Mouse (Mus musculus) ES-Bruce4 (cell line): ENCODE measurements around the gene Gadd45g. TPM values are rescaled to one million over a fixed set of nuclear protein-coding genes. Genes with fewer than 3 reads are reported as not detected.

Source experiments
- H3K27ac ChIP-seq: 2 replicates; pipeline ENCODE4 v1.5.1; 2012; ENCODE audit warnings: low read length, inconsistent platforms; ENCODE audit not compliant: insufficient read depth
- H3K27me3 ChIP-seq: 2 replicates; pipeline ENCODE4 v1.6.1; 2012; ENCODE audit warnings: mild to moderate bottlenecking, low read length, inconsistent platforms; ENCODE audit not compliant: control insufficient read depth, poor library complexity, insufficient read depth, severe bottlenecking
- H3K36me3 ChIP-seq: 2 replicates; pipeline ENCODE4 v1.6.1; 2012; ENCODE audit warnings: inconsistent platforms, mild to moderate bottlenecking, low read length, moderate library complexity; ENCODE audit not compliant: control insufficient read depth, poor library complexity, insufficient read depth, severe bottlenecking
- H3K4me1 ChIP-seq: one replicate; pipeline ENCODE4 v1.8.1; 2011; ENCODE audit warnings: low read length; ENCODE audit not compliant: control insufficient read depth, insufficient read depth
- H3K4me3 ChIP-seq: 2 replicates; pipeline ENCODE4 v1.5.1; 2011; ENCODE audit warnings: low read depth, mild to moderate bottlenecking, low read length
- H3K9ac ChIP-seq: 2 replicates; pipeline ENCODE4 v1.6.1; 2012; ENCODE audit warnings: low read depth, mild to moderate bottlenecking, inconsistent platforms; ENCODE audit not compliant: poor library complexity, severe bottlenecking
- H3K9me3 ChIP-seq: replicated peaks from 2 replicates; pipeline ENCODE4 v1.6.1; 2012; ENCODE audit warnings: mild to moderate bottlenecking, low read length, inconsistent platforms; ENCODE audit not compliant: control insufficient read depth, poor library complexity, insufficient read depth, severe bottlenecking
- CTCF ChIP-seq: IDR thresholded peaks from one replicate; pipeline ENCODE4 v1.8.1; 2011; ENCODE audit warnings: low read depth, low read length
- EP300 ChIP-seq: IDR thresholded peaks from 2 replicates; pipeline ENCODE4 v1.6.1; 2011; ENCODE audit warnings: low read depth, low read length; ENCODE audit not compliant: insufficient read depth
- POLR2A ChIP-seq: IDR thresholded peaks from one replicate; pipeline ENCODE4 v1.8.1; 2011; ENCODE audit warnings: low read length; ENCODE audit not compliant: insufficient read depth
- polyA plus RNA-seq: library from polyadenylated mRNA; stranded (reverse); fragments of >200 nt; gene quantifications from 2 replicates; pipeline ENCODE4 v1.2.4, GENCODE M21; 2011; ENCODE audit warnings: low read depth; ENCODE audit not compliant: missing spikeins, insufficient read depth, insufficient read length

Gene Gadd45g
- polyA plus RNA-seq, 1 experiment: 6.4 TPM

DNA sequence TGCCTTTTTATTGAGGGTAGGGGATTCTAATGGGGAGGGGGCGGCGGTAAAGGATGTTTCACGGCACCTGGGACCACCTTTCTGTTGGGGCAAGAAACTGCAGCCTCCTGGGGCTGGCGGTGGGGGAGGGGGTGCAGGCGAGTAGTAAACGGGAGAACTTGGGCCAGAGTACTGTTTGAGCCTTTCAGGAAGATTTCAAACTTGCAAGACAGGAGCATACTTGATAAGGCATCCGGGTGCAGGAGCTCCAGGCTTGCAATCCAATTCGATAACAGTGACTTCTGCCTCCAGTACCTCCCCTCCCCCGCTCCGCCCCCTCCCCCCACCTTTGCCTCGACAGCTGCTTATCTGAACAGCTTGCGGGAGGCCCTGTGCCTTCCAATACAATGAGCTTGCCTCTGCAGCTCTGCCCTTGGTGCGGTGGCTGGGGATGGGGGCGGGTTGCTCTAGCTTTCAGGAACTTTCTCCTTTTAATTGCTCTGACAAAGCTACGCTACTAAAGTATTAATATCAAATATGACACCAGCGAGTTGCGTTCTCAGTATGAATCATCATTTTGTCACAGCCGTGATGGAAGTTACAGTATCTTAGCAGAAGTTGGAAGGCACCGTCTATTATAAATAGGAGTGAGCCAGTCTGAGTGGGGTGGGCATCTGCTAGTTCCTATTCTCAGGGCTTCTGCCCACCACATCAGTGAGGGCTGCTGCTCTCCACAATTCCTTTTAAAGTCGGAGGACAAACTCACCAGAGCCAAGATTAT, 2.2 kb downstream of the Gadd45g start:
- H3K4me1 ChIP-seq: no peaks in the 10 kb centered on the region
- peak overlapping the region; percentile 36; the same call in 1 of the 2 replicates for H3K9ac ChIP-seq
- H3K27ac ChIP-seq: no peak overlapping the region
- H3K36me3 ChIP-seq: no peaks in the 10 kb centered on the region
- H3K4me3 ChIP-seq: peak overlapping the region; percentile 78
- peak; percentile 67 for TF ChIP-seq EP300
- no peak for TF ChIP-seq CTCF
- TF ChIP-seq POLR2A: no peak
- H3K9me3 ChIP-seq: no peaks in the 10 kb centered on the region
- peaks cover 5% of the 10 kb centered on the region; the same call in 1 of the 2 replicates for H3K27me3 ChIP-seq

DNA sequence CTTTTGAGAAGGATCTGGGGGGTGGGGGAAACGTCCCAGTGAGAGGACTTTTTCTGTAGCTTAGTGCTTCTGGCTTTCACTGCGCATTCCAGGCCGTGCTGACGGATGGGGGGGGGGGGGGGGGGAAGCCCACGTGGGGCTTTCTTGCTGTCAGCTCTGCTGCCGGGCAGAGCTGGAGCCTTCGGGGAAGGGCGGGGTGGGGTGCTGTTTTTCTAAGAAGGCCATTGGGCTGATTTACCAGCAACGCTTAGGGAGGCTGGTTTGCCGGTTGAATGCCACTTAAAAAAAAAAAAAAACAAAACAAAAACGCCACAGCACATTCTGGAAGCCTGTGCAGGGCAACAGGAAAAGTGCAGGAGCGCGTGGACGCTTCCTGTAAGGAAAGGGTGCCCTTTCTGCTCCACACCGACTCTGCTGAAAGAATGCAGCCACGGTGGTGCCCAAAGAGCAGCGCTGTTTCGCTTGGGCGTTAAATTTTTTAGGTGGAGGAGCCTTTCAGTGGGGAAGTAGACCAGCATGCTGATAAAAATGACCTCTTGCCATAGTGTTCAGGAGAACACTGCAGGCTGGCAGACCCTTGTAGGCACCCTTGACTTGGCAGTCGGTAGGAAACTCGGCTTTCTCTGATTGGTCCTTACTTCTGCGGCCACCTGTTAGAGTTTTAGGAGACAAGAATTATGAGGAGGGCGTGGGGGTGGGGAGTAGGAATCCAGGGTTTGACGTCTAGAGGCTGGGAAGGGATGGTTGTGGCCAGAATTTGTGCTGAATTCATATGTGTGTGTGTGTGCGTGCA, 3.0 kb downstream of the Gadd45g start:
- no peaks in the 10 kb centered on the region for H3K36me3 ChIP-seq
- H3K4me3 ChIP-seq: no peak overlapping the region
- H3K27ac ChIP-seq: no peak overlapping the region
- no peaks in the 10 kb centered on the region for H3K9me3 ChIP-seq
- TF ChIP-seq POLR2A (no peak), CTCF (no peak), EP300 (0 out of 2 replicates have a peak, but pooled peaks have one; percentile 60)
- no peaks in the 10 kb centered on the region for H3K4me1 ChIP-seq
- H3K27me3 ChIP-seq: peaks cover 5% of the 10 kb centered on the region; the same call in 1 of the 2 replicates
- H3K9ac ChIP-seq: no peak overlapping the region

DNA sequence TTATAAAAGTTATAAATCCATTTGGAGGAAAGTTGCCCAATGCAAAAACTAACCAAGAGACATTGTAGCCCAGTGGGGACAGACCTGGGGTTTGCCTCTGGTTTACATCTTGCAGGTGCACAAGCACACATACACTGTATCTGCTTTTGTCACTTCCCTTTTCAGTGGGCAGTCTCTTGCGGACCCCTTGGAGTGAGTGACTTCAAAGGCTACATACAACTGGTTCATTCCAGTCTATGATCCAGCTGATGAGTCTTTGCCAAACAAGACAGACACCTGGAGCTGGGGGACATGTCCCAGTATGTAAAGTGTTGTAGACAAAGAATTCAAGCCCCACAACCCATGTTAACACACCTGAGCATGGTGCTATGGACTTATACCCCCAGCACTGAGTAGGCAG, 4.1 kb downstream of the Gadd45g start:
- Histone ChIP-seq H3K9ac (no peak overlapping the region), H3K36me3 (no peaks in the 10 kb centered on the region), H3K27ac (no peak overlapping the region), H3K9me3 (no peaks in the 10 kb centered on the region), H3K27me3 (peaks cover 5% of the 10 kb centered on the region; the same call in 1 of the 2 replicates), H3K4me1 (no peaks in the 10 kb centered on the region), H3K4me3 (no peak overlapping the region)
- TF ChIP-seq EP300: no peak
- TF ChIP-seq POLR2A: no peak
- no peak for TF ChIP-seq CTCF

DNA sequence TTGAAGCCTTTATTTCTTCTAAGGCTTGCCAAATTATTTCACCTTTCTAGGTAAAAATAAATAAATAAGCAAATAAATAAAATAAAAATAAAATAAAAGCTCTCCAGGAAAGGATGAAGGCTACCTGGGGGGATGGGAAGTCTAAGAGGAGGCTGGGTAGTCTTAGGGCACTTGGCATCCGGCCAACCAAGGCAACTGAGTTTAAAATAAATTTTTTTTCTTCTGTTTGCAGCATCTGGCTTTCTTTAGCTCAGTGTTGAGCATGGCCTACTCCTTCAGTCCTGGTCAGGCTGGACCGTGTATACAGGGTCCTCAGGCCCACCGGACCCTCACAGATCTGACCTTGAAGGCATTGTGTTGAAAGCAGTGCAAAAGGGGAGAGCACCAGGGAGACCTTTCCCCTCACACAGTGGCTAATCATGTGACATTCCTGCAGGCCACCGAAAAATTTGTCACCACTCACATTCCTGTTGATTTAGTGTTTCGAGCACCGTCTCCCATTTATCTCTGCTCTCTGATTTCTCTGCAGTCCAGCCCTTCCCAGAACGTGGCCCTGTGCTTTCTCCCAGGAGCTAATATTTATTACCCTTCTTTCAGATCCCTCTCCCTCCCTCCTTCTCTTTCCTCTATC, 6.2 kb downstream of the Gadd45g start:
- Histone ChIP-seq H3K27ac (no peak overlapping the region), H3K4me1 (no peaks in the 10 kb centered on the region), H3K9ac (no peak overlapping the region)

DNA sequence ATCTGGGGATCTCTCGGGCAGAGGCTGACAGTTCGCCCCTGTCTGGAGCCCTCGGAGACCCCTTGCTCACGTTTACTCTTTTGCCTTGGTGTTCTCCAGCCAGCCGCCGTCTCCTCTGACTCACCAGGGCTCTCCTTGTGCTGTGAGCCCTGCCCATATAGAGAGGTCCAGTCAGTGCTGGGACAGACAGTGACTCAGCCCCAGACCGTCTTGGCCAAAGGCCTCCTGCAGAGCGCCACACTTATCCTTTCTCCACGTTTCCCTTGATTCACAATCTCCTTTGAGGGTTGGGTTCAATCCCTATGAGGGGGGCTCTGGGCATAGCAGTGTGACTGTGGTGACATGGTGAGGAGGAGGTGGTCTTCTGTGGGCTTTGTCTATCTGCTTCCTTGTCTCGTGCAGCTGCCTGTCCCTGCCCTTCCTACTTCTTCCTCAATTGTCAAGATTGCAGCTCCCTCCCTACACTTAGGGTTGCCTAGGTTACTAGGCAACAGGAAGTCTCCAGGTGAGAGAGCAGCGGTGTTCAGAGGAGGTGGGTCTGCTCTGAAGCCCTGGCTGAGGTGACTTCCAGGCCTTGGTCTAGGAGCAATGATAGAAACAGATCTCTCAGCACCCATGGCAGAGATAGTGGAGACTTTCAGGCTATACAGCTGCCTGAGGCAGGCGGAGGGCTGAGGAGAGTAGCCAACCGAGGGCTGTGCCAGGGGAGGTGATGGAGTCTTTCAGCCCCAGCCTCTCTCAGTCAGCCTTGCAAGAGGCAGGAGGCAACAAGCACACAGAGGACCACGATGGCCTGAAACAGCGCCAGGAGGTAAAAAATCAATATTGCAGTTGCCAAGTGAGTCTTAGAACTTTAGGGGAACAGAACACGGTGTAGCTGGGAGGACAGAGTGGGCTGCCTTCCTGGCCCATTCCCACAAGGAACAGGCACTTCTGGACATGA, 7.1 kb downstream of the Gadd45g start:
- Histone ChIP-seq H3K9ac (no peak overlapping the region), H3K27me3 (peaks cover 2% of the 10 kb centered on the region; the same call in 1 of the 2 replicates), H3K9me3 (no peaks in the 10 kb centered on the region), H3K4me1 (no peaks in the 10 kb centered on the region), H3K36me3 (no peaks in the 10 kb centered on the region), H3K27ac (no peak overlapping the region), H3K4me3 (no peak overlapping the region)
- TF ChIP-seq EP300 (no peak), CTCF (no peak)

More for the DNA sequence above, 6.2 kb downstream of the Gadd45g start:
- TF ChIP-seq EP300 (no peak), CTCF (no peak), POLR2A (no peak)
- peaks cover 2% of the 10 kb centered on the region; the same call in 1 of the 2 replicates for H3K27me3 ChIP-seq
- no peaks in the 10 kb centered on the region for H3K9me3 ChIP-seq
- H3K4me3 ChIP-seq: no peak overlapping the region
- no peaks in the 10 kb centered on the region for H3K36me3 ChIP-seq
